Mouse (Mus musculus) forebrain, embryonic 15.5 days (tissue): ENCODE results near the gene Olfr1008. TPM values are rescaled to one million over a fixed set of nuclear protein-coding genes. Genes with fewer than 3 reads are reported as not detected.
"Not testable (repeated sequence)": the region's sequence is repeated elsewhere in the genome, so short reads cannot be mapped to it uniquely, and the experiment has no call there.

Source experiments
- ATAC-seq: fragments of 200-750 bp; cut with Nextera tagmentation; replicated peaks from 2 replicates; pipeline ENCODE4 v1.8.0; 2017; ENCODE audit warnings: mild to moderate bottlenecking, moderate TSS enrichment, moderate library complexity
- H3K27ac ChIP-seq: fragments of 300-500 bp; sonication (generic); replicated peaks from 2 replicates; pipeline ENCODE4 v1.5.1; 2015; ENCODE audit warnings: mild to moderate bottlenecking, inconsistent platforms
- H3K27me3 ChIP-seq: fragments of 300-500 bp; sonication (generic); 2 replicates; pipeline ENCODE4 v1.6.1; 2015; ENCODE audit warnings: inconsistent platforms
- H3K36me3 ChIP-seq: fragments of 300-500 bp; sonication (generic); 2 replicates; pipeline ENCODE4 v1.6.1; 2015; ENCODE audit warnings: mild to moderate bottlenecking, inconsistent platforms
- H3K4me1 ChIP-seq: fragments of 300-500 bp; sonication (generic); 2 replicates; pipeline ENCODE4 v1.6.1; 2015; ENCODE audit warnings: inconsistent platforms
- H3K4me2 ChIP-seq: fragments of 300-500 bp; sonication (generic); replicated peaks from 2 replicates; pipeline ENCODE4 v1.6.1; 2015; ENCODE audit warnings: mild to moderate bottlenecking, inconsistent platforms
- H3K4me3 ChIP-seq: fragments of 300-500 bp; sonication (generic); 2 replicates; pipeline ENCODE4 v1.5.1; 2015; ENCODE audit warnings: mild to moderate bottlenecking, inconsistent platforms
- H3K9ac ChIP-seq: fragments of 300-500 bp; sonication (generic); replicated peaks from 2 replicates; pipeline ENCODE4 v1.6.1; 2015; ENCODE audit warnings: mild to moderate bottlenecking, inconsistent platforms
- H3K9me3 ChIP-seq: fragments of 300-500 bp; sonication (generic); 2 replicates; pipeline ENCODE4 v1.6.1; 2016; ENCODE audit warnings: inconsistent platforms
- WGBS: fragments of 180-500 bp; shearing (Covaris S2); methylation state at CpG from one replicate; pipeline ENCODE4 v1.1.7; 2015; ENCODE audit warnings: mixed read lengths; 5-methylcytosine and 5-hydroxymethylcytosine counted together
- polyA plus RNA-seq: library from polyadenylated mRNA; unstranded; fragments of >200 nt; fragmentation: Nextera tagmentation; extraction: Ambion mirVana; gene quantifications from 2 replicates; pipeline ENCODE4 v1.2.1, GENCODE M21; 2015

Gene Olfr1008
- polyA plus RNA-seq = not detected in 2 replicates

DNA sequence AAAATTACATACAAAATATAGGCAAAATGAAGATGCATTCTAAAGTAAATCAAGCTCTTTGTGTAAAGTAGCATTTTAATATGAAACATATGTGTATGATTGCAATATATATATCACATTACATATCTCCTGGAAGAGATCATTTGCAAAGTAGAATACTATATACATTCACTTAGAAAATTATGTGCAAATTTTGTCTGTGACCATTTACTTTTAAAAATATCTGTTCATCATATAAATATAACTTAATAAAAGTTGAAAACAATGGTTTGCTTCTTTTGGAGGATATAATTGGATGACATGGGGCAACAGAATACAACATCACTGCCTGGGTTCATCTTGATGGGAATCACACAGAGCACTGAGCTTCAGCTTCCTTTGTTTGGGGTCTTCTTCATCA is at the start of gene Olfr1008:
TSS of gene Olfr1008 (plus strand) at position 301 of the 400 bp plus-strand sequence.
- no peak for ATAC-seq
- H3K27ac ChIP-seq = no peak within 1 kb of the TSS
- no peaks in the 10 kb centered on the region for H3K36me3 ChIP-seq

DNA sequence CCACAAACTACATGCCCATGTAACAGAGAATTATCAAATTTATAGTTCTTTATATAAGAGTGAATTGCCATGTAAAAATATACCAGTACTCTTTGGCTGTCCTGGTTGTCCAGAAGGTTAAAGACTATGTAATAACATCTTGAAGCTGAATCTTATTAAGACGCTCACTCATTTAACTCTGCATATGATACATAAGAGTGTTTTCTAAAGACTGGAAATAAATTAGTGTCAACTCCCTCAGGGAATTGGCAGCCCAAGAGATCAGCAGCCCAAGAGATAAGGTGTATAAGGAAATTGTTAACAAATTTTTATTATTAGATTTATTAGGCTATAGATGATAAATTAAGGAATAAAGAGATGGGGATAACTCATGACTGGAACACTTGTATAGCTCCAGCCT is 38.6 kb upstream of the Olfr1008 start, which contains the start of gene Olfr1002:
TSS of gene Olfr1002 (minus strand) at position 101 of the 400 bp plus-strand sequence.
- no peaks in the 10 kb centered on the region for H3K9me3 ChIP-seq
- H3K4me1 ChIP-seq = no peaks in the 10 kb centered on the region
- H3K4me2 ChIP-seq = no peak within 1 kb of the TSS
- no peak within 1 kb of the TSS for H3K9ac ChIP-seq
- H3K27me3 ChIP-seq = no peaks in the 10 kb centered on the region
- H3K27ac ChIP-seq = no peak within 1 kb of the TSS
- WGBS = 90% methylated on average over 1 of the region's 1 CpGs
- no peak within 1 kb of the TSS for H3K4me3 ChIP-seq
- no peaks in the 10 kb centered on the region for H3K36me3 ChIP-seq
- no peak for ATAC-seq

More for the DNA sequence above, at the start of gene Olfr1008:
- H3K4me1 ChIP-seq = no peaks in the 10 kb centered on the region
- no peaks in the 10 kb centered on the region for H3K27me3 ChIP-seq
- H3K4me2 ChIP-seq = no peak within 1 kb of the TSS
- no peak within 1 kb of the TSS for H3K4me3 ChIP-seq
- H3K9ac ChIP-seq = no peak within 1 kb of the TSS
- no peaks in the 10 kb centered on the region for H3K9me3 ChIP-seq

DNA sequence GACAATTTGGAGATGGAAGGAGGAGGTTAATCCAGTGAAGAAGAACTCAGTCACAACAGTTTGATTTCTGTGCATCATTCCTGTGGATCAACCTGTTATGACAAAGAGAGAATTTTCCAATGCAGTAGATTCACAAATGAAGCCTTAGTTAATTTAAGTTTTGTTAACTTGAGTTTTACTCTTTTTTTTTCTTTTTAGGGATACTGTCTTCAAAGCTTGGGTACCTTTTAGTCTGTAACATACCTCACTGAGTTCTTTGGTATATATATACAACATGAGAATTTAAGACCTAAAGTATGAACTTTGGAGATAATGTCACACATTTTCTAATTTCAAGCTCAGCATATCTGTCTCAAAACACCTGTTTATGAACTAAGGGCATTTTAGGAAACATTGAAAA is 24.9 kb upstream of the Olfr1008 start, which contains the start of gene Olfr154:
TSS of gene Olfr154 (minus strand) at position 101 of the 400 bp plus-strand sequence.
- not testable (repeated sequence) for H3K9me3 ChIP-seq, H3K4me1 ChIP-seq, H3K27ac ChIP-seq, H3K27me3 ChIP-seq, H3K4me3 ChIP-seq, H3K9ac ChIP-seq, H3K36me3 ChIP-seq, H3K4me2 ChIP-seq, ATAC-seq

DNA sequence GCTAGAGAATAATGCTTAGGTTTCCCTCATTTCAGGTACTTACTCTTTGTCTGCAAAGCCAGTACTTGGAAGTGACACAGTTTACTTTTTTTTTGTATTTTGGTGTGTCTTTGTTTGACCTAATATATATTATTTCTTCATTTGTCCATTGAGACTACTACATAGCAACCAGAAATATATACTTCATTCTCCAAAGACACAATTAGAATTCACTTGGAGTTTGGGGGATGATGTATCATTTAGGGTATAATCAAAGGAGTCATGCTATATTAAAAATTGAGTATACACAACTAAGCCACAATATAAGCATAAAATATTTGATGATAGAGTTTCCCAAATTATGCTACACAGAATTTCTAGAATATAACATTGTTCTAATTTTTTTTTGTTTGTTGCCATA is 10.6 kb upstream of the Olfr1008 start, which contains the start of gene Olfr1006:
TSS of gene Olfr1006 (minus strand) at position 101 of the 400 bp plus-strand sequence.
- Histone ChIP-seq H3K27me3 (no peaks in the 10 kb centered on the region), H3K4me2 (no peak within 1 kb of the TSS), H3K36me3 (no peaks in the 10 kb centered on the region), H3K4me1 (no peaks in the 10 kb centered on the region), H3K9me3 (no peaks in the 10 kb centered on the region), H3K9ac (no peak within 1 kb of the TSS), H3K27ac (no peak within 1 kb of the TSS), H3K4me3 (no peak within 1 kb of the TSS)
- ATAC-seq = no peak

DNA sequence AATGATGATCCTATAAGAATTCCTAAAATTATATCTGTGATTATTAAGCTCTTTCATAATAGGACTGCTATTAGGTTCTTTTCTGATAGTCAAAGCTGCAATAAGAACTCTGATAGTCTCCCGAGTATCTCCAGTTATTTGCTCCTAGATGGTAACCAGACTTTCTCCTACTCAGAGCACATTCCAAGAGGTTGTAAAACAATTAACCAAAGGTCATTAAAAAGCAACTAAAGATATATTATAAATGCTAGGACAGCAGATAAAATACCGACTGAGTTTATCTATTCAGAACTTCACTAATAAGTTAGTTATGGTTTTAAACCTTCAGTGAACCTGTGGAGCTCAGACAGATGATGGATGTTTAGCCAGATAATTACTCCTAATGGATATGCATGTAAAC is 21.4 kb downstream of the Olfr1008 start:
- WGBS = 77% methylated on average over 2 of the region's 2 CpGs
- not testable (repeated sequence) for H3K9me3 ChIP-seq, H3K4me3 ChIP-seq

DNA sequence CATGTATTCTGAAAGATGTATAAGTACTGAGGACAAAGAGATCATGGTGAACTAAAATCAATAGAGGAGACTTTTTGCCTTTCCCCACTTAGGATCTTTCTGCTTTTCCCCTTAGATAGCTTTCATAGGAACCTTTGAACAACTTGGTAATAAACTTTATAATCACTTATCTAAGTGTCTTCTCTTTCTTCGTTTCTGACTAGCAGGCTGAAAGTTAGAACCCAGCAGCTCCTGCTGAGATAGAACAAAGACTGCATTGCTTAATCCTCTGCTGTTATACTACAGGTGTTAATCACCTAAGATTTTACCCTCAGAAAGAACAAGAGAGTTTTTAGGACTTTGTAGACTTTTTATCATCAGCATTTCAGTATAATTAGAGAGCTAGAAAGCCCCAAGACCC is 21.9 kb downstream of the Olfr1008 start:
- Histone ChIP-seq H3K36me3 (no peaks in the 10 kb centered on the region), H3K27me3 (no peaks in the 10 kb centered on the region), H3K27ac (no peak overlapping the region), H3K9me3 (no peaks in the 10 kb centered on the region), H3K4me3 (no peak overlapping the region), H3K4me2 (no peak overlapping the region), H3K9ac (no peak overlapping the region), H3K4me1 (no peaks in the 10 kb centered on the region)
- ATAC-seq = no peak
- WGBS = 11% methylated on average over 1 of the region's 1 CpGs

More for the DNA sequence above, 21.4 kb downstream of the Olfr1008 start:
- H3K36me3 ChIP-seq, H3K4me1 ChIP-seq, H3K4me2 ChIP-seq, H3K27me3 ChIP-seq, ATAC-seq, H3K9ac ChIP-seq, H3K27ac ChIP-seq: not testable (repeated sequence)

DNA sequence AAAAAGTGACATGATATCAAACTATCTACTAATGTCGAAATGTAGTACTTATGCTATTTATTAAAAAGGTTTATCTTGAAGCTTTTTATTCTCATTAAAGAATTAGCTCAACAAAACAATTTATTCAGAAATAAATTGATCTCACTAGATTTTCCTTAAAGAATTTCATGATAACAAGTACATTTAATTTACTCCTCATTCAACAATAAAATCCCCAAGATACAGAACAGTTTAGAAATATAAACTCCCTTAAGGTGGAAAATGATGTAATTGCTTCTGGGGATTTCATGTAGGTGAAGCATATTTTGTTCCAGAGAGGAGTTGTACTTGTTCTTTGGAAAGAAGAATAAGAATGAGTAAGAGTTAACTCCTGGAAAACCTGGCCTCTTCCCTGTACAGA is 25.9 kb downstream of the Olfr1008 start, which contains the start of gene Olfr1009:
TSS of gene Olfr1009 (plus strand) at position 301 of the 400 bp plus-strand sequence.
- H3K4me1 ChIP-seq = no peaks in the 10 kb centered on the region
- H3K27ac ChIP-seq = no peak within 1 kb of the TSS
- H3K9me3 ChIP-seq = no peaks in the 10 kb centered on the region
- no peaks in the 10 kb centered on the region for H3K36me3 ChIP-seq
- ATAC-seq = no peak
- no peaks in the 10 kb centered on the region for H3K27me3 ChIP-seq
- H3K9ac ChIP-seq = no peak within 1 kb of the TSS
- H3K4me3 ChIP-seq = no peak within 1 kb of the TSS
- no peak within 1 kb of the TSS for H3K4me2 ChIP-seq
- WGBS = 89% methylated on average over 1 of the region's 1 CpGs

DNA sequence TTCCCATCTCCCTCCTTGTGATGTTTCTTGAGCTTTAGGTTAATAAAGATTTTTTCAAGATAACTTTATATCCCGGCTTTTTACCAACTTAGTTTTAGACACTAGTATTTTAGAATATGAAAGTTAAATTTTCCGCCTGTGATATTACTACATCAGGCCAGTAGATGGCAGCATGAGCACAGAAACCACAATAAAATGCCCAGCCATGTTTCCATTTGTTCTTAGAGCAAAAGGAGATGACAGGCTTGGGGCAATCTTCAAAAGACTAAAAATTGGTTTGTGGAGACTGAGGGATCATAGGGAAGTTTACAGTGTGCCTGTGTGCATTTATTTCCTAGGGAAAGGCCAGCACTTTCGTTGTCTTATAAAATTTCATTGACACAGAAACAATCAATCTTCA is 36.6 kb downstream of the Olfr1008 start:
- H3K4me2 ChIP-seq = no peak overlapping the region
- no peaks in the 10 kb centered on the region for H3K27me3 ChIP-seq
- no peaks in the 10 kb centered on the region for H3K9me3 ChIP-seq
- 19% methylated on average over 3 of the region's 3 CpGs for WGBS
- H3K9ac ChIP-seq = no peak overlapping the region
- no peaks in the 10 kb centered on the region for H3K4me1 ChIP-seq
- no peaks in the 10 kb centered on the region for H3K36me3 ChIP-seq
- H3K4me3 ChIP-seq = no peak overlapping the region
- ATAC-seq = peak; percentile 64; the same call in 1 of the 2 replicates
- no peak overlapping the region for H3K27ac ChIP-seq

Other genes with a start within 250 kb of the Olfr1008 start
- not detected in 2 replicates for gene Olfr995, start 245.8 kb upstream of the Olfr1008 start, polyA plus RNA-seq
- not detected in 2 replicates for gene 4833423E24Rik, start 170.4 kb upstream of the Olfr1008 start, polyA plus RNA-seq
- gene Olfr996, start 110.2 kb upstream of the Olfr1008 start, polyA plus RNA-seq = not detected in 2 replicates
- gene Olfr998, start 100.5 kb upstream of the Olfr1008 start, polyA plus RNA-seq = not detected in 2 replicates
- not detected in 2 replicates for gene Olfr1000, start 77.5 kb upstream of the Olfr1008 start, polyA plus RNA-seq
- not detected in 2 replicates for gene Olfr1002, start 38.7 kb upstream of the Olfr1008 start, polyA plus RNA-seq
- not detected in 2 replicates for gene Olfr154, start 25.0 kb upstream of the Olfr1008 start, polyA plus RNA-seq
- gene Olfr1006, start 10.7 kb upstream of the Olfr1008 start, polyA plus RNA-seq = not detected in 2 replicates
- not detected in 2 replicates for gene Olfr1009, start 26.0 kb downstream of the Olfr1008 start, polyA plus RNA-seq
- not detected in 2 replicates for gene Olfr1012, start 73.3 kb downstream of the Olfr1008 start, polyA plus RNA-seq
- not detected in 2 replicates for gene Olfr1013, start 77.7 kb downstream of the Olfr1008 start, polyA plus RNA-seq
- not detected in 2 replicates for gene Olfr1014, start 83.3 kb downstream of the Olfr1008 start, polyA plus RNA-seq
- gene Olfr1015, start 92.6 kb downstream of the Olfr1008 start, polyA plus RNA-seq = not detected in 2 replicates
- gene Olfr1016, start 113.1 kb downstream of the Olfr1008 start, polyA plus RNA-seq = not detected in 2 replicates
- gene Olfr1018, start 129.0 kb downstream of the Olfr1008 start, polyA plus RNA-seq = not detected in 2 replicates
- gene Olfr1019, start 156.1 kb downstream of the Olfr1008 start, polyA plus RNA-seq = not detected in 2 replicates
- gene Olfr1020, start 157.6 kb downstream of the Olfr1008 start, polyA plus RNA-seq = not detected in 2 replicates
- gene Olfr1022, start 179.2 kb downstream of the Olfr1008 start, polyA plus RNA-seq = not detected in 2 replicates
- not detected in 2 replicates for gene Olfr1023, start 196.2 kb downstream of the Olfr1008 start, polyA plus RNA-seq
- gene Olfr1024, start 215.6 kb downstream of the Olfr1008 start, polyA plus RNA-seq = not detected in 2 replicates
- gene Olfr1025-ps1, start 225.8 kb downstream of the Olfr1008 start, polyA plus RNA-seq = not detected in 2 replicates
- not detected in 2 replicates for gene Olfr1026, start 232.1 kb downstream of the Olfr1008 start, polyA plus RNA-seq